Mouse (Mus musculus) left cerebral cortex, postnatal 4 days (tissue): ENCODE measurements around the gene Dcxr. TPM values are rescaled to one million over a fixed set of nuclear protein-coding genes. Genes with fewer than 3 reads are reported as not detected.

ENCODE experiments used
- DNase-seq: peaks from one replicate; pipeline ENCODE4 v3.0.0-alpha.2; 2022
- intact Hi-C: fragments of 180-260 bp; cut with DNase I; formaldehyde crosslinking; loops from one replicate; pipeline ENCODE4 v1.15.1; 2025
- total RNA-seq, 2 experiments: library from RNA; stranded (reverse); gene quantifications; 2 replicates each; pipeline ENCODE4 v1.2.3; 2021

Dcxr gene
- total RNA-seq, 2 experiments from 2014 or later, result 2.5 to 3.2 TPM

GRCm38 (mm10) chr11:120711980-120712604, 15.0 kb downstream of the Dcxr start:
- no peak for DNase-seq
- intact Hi-C loops, result loop anchor here (5.0 to 10.0 kb wide), 2 partner anchors 50 to 87 kb away; partner anchors contain the start of genes Notum and Sirt7

GRCm38 (mm10) chr11:120710672-120711071, 16.4 kb downstream of the Dcxr start:
- intact Hi-C loops, result loop anchor here (5.0 to 10.0 kb wide), 2 partner anchors 48 to 86 kb away; partner anchors contain the start of genes Notum and Sirt7
- DNase-seq, result no peak

GRCm38 (mm10) chr11:120709551-120709950, 17.5 kb downstream of the Dcxr start:
- DNase-seq, result no peak
- intact Hi-C loops, result no loop called here

- intact Hi-C loops, result no loop called here
- DNase-seq, result no peak
Observed at GRCm38 (mm10) chr11:120707969-120708368, 19.1 kb downstream of the Dcxr start.

- intact Hi-C loops, result no loop called here
- DNase-seq, result no peak
Observed at GRCm38 (mm10) chr11:120707225-120707624, 19.9 kb downstream of the Dcxr start.

- no peak for DNase-seq
- intact Hi-C loops, result no loop called here
Observed at GRCm38 (mm10) chr11:120706120-120706519, 21.0 kb downstream of the Dcxr start.

GRCm38 (mm10) chr11:120704486-120705325, 22.4 kb downstream of the Dcxr start:
- intact Hi-C loops, result no loop called here
- no peak for DNase-seq

GRCm38 (mm10) chr11:120703696-120704454, 23.2 kb downstream of the Dcxr start:
- no peak for DNase-seq
- intact Hi-C loops, result no loop called here

- DNase-seq, result no peak
- intact Hi-C loops, result no loop called here
Observed at GRCm38 (mm10) chr11:120697741-120698140, 29.3 kb downstream of the Dcxr start.

- DNase-seq, result no peak
- intact Hi-C loops, result no loop called here
Observed at GRCm38 (mm10) chr11:120696568-120696967, 30.5 kb downstream of the Dcxr start.

GRCm38 (mm10) chr11:120695641-120696040, 31.4 kb downstream of the Dcxr start:
- DNase-seq, result no peak
- intact Hi-C loops, result no loop called here

GRCm38 (mm10) chr11:120695184-120695583, 31.9 kb downstream of the Dcxr start:
- DNase-seq, result peak; percentile 68
- intact Hi-C loops, result no loop called here

GRCm38 (mm10) chr11:120693461-120693860, 33.6 kb downstream of the Dcxr start:
- no peak for DNase-seq
- intact Hi-C loops, result no loop called here

- intact Hi-C loops, result no loop called here
Observed at GRCm38 (mm10) chr11:120692471-120693011, 34.5 kb downstream of the Dcxr start.

GRCm38 (mm10) chr11:120689365-120689764, 37.7 kb downstream of the Dcxr start:
- DNase-seq, result no peak
- intact Hi-C loops, result no loop called here

More at GRCm38 (mm10) chr11:120692471-120693011, 34.5 kb downstream of the Dcxr start:
- DNase-seq, result no peak

- DNase-seq, result no peak
- intact Hi-C loops, result no loop called here
Observed at GRCm38 (mm10) chr11:120686650-120687272, 40.3 kb downstream of the Dcxr start.

- DNase-seq, result no peak
- intact Hi-C loops, result no loop called here
Observed at GRCm38 (mm10) chr11:120684660-120685059, 42.4 kb downstream of the Dcxr start.

- no peak for DNase-seq
- intact Hi-C loops, result no loop called here
Observed at GRCm38 (mm10) chr11:120684086-120684485, 43.0 kb downstream of the Dcxr start.

GRCm38 (mm10) chr11:120683536-120683935, 43.5 kb downstream of the Dcxr start:
- DNase-seq, result no peak
- intact Hi-C loops, result no loop called here

- intact Hi-C loops, result no loop called here
Observed at GRCm38 (mm10) chr11:120682683-120683082, 44.4 kb downstream of the Dcxr start.

More at GRCm38 (mm10) chr11:120682683-120683082, 44.4 kb downstream of the Dcxr start:
- DNase-seq, result no peak
